Mouse (Mus musculus) liver, adult 2 months (tissue): ENCODE results near the gene Btc.

ENCODE experiments used
- CTCF ChIP-seq: fragments of 200-500 bp; IDR thresholded peaks from 2 replicates; pipeline ENCODE4 v1.5.1; 2011; ENCODE audit warnings: low read depth, low read length, control low read depth
- POLR2A ChIP-seq: fragments of 200-500 bp; IDR thresholded peaks from 2 replicates; pipeline ENCODE4 v1.6.1; 2011; ENCODE audit warnings: low read length, control low read depth; ENCODE audit not compliant: insufficient read depth; ENCODE audit errors: extremely low read depth

DNA sequence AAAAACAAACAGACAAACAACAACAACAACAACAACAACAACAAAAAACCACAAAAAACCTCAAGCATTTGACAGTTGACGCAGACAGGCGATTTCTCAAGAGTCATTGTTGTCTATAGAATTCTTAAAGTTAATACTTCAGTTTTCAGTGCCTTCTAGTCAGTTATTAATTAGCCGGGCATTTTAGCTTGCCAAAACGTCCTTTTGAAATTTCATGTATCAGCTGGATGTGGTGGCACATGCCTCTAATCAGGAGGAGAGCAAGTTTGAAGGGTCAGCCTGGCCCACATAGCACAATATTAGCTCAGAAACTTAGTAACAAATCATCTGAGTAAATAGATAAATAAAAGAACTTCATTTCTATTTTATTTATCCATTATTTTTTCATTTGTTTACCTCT, 487 bp upstream of the Btc start:
- no peak for TF ChIP-seq CTCF
- TF ChIP-seq POLR2A, result no peak
